Mouse (Mus musculus): Measurements from ENCODE around the gene Cbx6. TPM values are rescaled to one million over a fixed set of nuclear protein-coding genes. Genes with fewer than 3 reads are reported as not detected.

Gene Cbx6
- total RNA-seq, 1 experiment from 2014 or later = 73.0 TPM

DNA sequence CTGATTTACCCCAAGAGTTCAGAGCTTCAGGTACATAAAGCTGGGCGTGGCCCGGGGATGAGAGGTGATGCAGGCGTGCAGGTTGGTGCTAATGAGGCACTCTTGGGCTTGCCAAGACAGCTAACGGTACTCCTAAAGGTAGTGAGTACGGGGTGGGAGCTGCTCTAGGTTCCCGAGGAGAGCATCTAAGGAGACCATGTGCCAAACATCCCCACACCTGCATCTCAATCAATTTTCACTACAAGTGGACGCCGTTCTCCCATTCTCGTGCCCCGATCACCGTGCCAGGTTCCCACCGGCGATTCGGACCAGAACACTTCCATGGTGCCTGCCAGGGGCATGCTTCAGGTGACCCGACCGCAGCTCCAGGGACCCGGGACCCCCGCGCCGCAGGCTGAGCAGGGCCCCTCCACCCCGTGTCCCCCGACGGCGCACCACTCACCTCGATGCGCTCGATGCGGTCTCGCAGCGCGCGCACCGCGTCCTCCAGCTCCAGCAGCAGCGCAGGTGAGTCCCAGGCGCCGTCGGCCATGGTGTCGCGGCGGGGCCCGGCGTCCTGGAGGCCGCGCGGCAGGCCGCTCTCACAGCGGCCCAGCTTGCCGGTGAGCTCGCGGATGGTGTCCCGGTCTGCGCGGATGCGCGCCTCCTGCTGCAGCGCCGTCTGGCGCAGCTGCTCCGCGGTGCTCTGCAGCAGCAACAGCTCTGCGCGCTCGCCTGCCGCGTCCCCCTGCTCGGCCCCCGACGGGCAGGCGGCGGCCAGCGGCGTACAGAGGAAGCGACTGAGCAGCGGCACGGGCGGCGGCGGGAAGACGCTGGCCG lies 30.7 kb downstream of the Cbx6 start:
- DNase-seq = peak; percentile 43

- no peak for DNase-seq
Observed at GRCm38 (mm10) chr15:79802304-79802703, 32.2 kb downstream of the Cbx6 start.

DNA sequence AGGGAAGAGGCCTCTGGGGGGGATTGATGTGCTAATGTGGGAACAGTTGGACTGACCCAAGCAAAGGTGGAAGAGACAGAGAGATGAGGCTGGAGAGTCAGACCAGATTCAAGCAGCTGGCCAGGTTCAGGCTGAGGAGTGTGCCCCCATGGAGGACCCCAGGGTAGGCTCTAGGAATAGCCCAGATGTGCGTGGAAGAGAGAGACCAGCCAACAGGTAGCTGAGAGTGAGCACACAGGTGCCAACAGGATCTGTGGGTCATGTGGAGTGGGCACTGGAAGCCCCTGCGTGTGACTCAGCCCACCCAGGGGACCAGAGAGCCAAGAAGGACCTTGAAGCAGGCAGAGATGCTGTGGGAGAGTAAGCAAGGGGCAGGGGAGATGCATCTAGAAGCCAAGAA lies 32.8 kb downstream of the Cbx6 start:
- DNase-seq = no peak

DNA sequence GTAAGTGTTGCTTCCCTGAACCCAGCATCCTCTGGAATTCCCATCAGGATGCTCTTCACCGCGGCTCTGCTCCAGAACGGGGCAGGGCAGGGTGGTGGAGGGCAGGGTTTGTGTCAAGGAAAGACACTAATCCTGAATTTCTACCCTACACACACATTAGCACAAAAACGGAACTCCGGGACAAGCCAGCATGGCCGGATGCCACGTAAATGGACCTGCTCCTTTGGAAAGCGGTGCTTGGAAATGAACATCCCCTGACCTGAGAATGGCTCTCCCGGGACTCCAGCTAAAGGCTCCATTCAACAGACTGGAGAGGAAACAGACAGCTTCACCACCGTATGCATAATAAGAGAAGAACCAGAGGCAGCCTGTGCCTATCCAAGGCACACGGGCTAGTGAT lies 33.8 kb downstream of the Cbx6 start:
- no peak for DNase-seq

- no peak for DNase-seq
Observed at GRCm38 (mm10) chr15:79798591-79798990, 35.9 kb downstream of the Cbx6 start.

DNA sequence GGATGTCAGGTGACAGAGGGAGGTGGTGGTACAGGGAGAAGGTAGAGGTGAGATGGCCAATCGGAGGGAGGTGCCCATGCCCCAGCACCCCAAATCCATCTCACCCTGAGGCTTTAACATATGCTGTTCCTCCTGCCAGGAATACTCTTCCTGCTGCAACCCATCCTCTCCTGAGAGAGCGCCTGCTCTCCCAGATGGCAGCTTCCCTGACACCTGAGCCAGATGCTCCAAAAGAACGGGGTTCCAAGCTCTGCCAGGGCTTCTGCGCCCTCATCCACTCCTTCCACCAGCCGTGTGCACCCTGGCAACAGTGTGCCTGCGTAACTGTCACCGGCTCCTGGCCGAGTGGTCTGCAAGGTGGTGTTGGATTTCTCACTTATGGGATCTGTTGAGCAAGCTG lies 36.8 kb downstream of the Cbx6 start:
- DNase-seq = no peak

- DNase-seq = no peak
Observed at GRCm38 (mm10) chr15:79797096-79797495, 37.4 kb downstream of the Cbx6 start.

GRCm38 (mm10) chr15:79796256-79796655 lies 38.2 kb downstream of the Cbx6 start:
- no peak for DNase-seq

GRCm38 (mm10) chr15:79794173-79794572 lies 40.3 kb downstream of the Cbx6 start:
- no peak for DNase-seq

DNA sequence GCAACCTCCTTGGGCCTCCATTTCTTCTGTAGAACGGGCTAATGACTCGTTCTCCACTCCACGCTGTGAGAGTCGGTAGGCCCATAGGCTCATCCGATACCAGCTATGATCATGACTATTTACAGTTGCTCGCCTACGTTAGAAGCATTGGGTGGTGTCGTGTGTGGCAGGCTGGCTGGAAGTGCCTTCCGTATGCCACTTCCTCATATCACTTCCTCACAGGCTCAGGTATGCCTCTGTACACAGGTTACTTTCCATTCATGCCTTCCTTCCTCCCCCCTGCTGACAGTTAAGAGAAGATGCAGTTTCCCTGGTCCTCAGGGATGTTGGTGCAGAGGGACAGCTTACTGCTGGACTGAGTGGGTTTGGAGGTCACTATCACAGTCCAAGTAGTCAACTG lies 41.4 kb downstream of the Cbx6 start:
- DNase-seq = no peak

DNA sequence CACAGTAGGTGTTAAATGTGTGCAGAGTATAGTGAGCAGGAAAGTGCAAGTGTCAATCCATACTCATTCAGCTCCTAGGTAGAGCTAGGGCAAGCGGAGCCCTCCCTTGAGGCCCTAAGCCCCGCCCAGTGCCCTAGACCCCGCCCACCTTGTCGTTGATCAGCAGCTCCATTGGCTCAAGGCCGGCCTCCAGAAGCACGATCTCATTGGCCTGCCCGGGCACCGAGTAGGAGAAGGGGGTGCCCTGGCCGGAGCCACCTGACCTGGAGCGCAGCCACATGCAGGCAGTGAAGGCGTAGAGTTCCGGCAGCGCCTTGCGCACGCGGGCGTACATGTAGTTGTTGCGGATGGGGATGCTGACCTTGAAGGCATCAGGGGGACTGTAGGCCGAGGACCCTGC lies 42.0 kb downstream of the Cbx6 start:
- DNase-seq = no peak

DNA sequence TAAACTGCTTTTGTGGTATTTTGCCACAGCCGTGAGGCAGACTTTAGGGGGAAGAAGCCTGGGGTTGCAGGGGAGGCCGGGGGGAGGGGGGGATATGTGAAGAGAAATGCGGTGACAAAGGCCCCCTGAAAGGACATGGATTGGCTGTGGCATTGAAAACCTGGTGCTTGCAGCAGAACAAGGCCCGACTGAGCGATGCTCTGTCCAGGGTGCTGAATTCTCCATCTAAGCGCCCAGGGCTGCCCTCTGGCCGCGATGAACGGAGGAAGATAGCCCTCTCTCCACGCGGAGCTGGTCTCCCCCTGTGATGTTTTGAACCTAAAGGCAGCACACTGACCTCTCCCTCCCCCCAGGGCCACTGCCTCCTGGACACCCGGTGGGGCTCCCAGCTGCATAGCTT lies 43.0 kb downstream of the Cbx6 start:
- peak; percentile 62 for DNase-seq

GRCm38 (mm10) chr15:79790905-79791304 lies 43.6 kb downstream of the Cbx6 start:
- no peak for DNase-seq

DNA sequence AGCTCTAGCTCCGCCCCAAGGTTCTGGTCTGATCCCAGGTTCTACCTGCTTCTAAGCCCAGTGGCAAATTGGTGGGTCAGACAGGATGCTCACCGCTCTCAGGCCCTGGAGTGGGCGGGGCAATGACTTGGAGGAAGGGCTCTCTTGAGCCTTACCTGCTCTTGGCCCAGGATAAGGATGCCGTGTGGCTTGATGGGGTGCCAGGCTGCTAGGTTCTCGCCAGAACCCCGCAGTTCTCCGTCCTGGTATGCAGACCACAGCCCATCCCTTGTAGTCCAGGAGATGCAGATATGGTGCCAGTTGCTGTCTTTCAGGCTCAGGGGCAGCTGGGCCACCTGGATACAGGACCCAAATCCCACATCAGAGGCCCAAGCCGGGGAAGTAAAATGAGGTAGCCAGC lies 44.4 kb downstream of the Cbx6 start:
- no peak for DNase-seq

DNA sequence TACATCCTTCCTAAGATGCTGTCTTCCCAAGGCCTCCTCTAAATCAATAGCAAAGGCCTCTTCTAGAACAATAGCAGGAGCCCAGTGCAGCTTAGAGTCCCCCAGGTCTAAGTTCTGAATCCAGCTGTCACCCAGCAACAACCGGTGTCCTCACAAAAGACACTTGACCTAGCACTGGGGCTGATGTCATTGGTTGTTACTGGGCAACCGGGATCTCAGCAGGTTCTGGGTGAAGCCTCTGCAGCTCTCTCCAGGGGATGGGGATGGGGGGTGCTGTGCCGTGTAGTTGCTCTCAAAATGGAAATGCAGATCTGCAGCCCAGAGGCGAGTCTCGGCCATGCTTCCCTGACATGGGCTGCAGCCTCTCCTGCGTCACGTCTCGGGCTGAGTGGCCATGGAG lies 46.7 kb downstream of the Cbx6 start:
- DNase-seq = no peak

DNA sequence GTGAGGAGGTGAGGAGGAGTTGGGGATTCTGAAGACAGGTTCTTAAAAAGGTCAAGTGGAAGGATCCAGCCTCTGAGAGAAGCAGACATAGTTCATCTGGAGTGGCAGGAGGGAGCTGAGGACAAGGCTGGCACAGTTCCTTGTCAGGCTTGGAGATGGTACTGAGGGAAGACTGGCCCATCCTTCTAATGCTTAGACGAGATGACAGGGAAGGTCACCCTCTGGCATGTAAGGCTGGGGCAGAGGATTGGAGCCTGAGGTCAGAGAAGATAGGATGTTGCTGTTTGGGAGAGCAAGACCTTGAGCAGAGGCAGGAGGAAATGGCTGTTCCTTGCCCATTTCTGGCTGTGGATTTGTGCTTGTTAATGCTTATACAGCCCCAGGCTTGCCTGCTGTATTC lies 49.4 kb downstream of the Cbx6 start:
- DNase-seq = no peak

- no peak for DNase-seq
Observed at GRCm38 (mm10) chr15:79777749-79778148, 56.7 kb downstream of the Cbx6 start, which contains the start of gene Dnal4. Gene Dnal4 (minus strand): TSS chr15:79777849.

DNA sequence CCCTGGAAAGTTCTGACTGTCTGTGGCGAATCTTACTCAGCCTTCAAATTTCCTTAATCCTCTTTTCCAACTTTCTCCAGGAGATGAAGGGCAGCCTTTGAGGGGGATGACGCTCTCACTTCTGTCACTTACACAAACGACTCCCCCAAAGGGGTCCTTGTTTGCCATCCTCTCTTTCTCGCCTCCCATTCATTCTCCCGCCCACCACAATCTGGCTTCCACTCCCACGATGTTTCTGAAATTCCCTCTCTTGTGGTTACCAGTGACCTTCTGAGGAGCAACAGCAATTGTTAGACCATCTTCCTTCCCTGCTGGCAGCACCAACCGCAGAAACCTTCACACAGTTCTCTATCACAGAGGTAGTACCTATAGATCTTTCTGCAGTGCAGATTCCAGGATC lies 58.8 kb downstream of the Cbx6 start:
- no peak for DNase-seq

GRCm38 (mm10) chr15:79774117-79775027 lies 60.1 kb downstream of the Cbx6 start:
- peak; percentile 92 for DNase-seq

All from adrenal gland, postnatal 25 days (tissue).